8 mouse cellular contexts compared by ENCODE assay signal in genomic region chr10:23348101-23348892, GRCm38 (mm10). TPM values are rescaled to one million over a fixed set of nuclear protein-coding genes. Genes with fewer than 3 reads are reported as not detected.
DNase-seq lines count a peak whose midpoint lies in the region; ATAC-seq and TF ChIP-seq lines count a peak whose summit lies in the region.

No protein-coding gene starts in this region.

- H3K36me3 ChIP-seq in heart, embryonic 14.5 days (ENCODE audit: control insufficient read depth, insufficient read depth, low read length) = no peaks in the 10 kb centered on the region
- H3K36me3 ChIP-seq in heart, adult 2 months (ENCODE audit: control insufficient read depth, insufficient read depth, low read length) = no peaks in the 10 kb centered on the region
- H3K36me3 ChIP-seq in ES-E14 (ENCODE audit: control insufficient read depth, insufficient read depth, low read length, poor library complexity, severe bottlenecking) = no peaks in the 10 kb centered on the region
- H3K36me3 ChIP-seq in forebrain, embryonic 11.5 days (ENCODE audit: control insufficient read depth, insufficient read depth, low read length) = no peaks in the 10 kb centered on the region
- no peaks in the 10 kb centered on the region for H3K36me3 ChIP-seq in intestine, embryonic 14.5 days (ENCODE audit: control insufficient read depth, insufficient read depth, low read length)
- H3K36me3 ChIP-seq in neural tube, embryonic 13.5 days = no peaks in the 10 kb centered on the region

- 2% methylated on average over 34 of the region's 34 CpGs for WGBS in heart, embryonic 14.5 days
- WGBS in heart, adult 2 months = 8% methylated on average over 34 of the region's 34 CpGs
- WGBS in forebrain, embryonic 11.5 days = under 1% methylated on average over 34 of the region's 34 CpGs
- 3% methylated on average over 34 of the region's 34 CpGs for WGBS in intestine, embryonic 14.5 days
- 1% methylated on average over 34 of the region's 34 CpGs for WGBS in neural tube, embryonic 13.5 days

- no peak for ATAC-seq in heart, embryonic 14.5 days (ENCODE audit: insufficient number of reproducible peaks, insufficient read depth, low FRiP score, low read depth)
- ATAC-seq in forebrain, embryonic 11.5 days (replicated peaks; ENCODE audit: low FRiP score) = no peak
- no peak for ATAC-seq in intestine, embryonic 14.5 days (replicated peaks; ENCODE audit: low FRiP score, low TSS enrichment, low read depth)
- no peak for ATAC-seq in neural tube, embryonic 13.5 days (ENCODE audit: low read depth)

- TF ChIP-seq EP300 in heart, adult 2 months (IDR thresholded peaks at IDR 0.05; ENCODE audit: insufficient read depth, low read depth, low read length) = no peak

- H3K4me1 ChIP-seq in heart, embryonic 14.5 days (ENCODE audit: control insufficient read depth in 2 of 2, insufficient read depth in 2 of 2, low read length in 2 of 2) = peaks cover 2 to 11% of the 10 kb centered on the region in 2 experiments
- no peaks in the 10 kb centered on the region for H3K4me1 ChIP-seq in heart, adult 2 months (ENCODE audit: control insufficient read depth, insufficient read depth, low read length)
- 0 out of 4 replicates have a peak, but pooled peaks cover 0 to 2% of the 10 kb centered on the region in 2 experiments for H3K4me1 ChIP-seq in ES-E14 (ENCODE audit: control insufficient read depth in 2 of 2, insufficient read depth in 2 of 2, low read length in 2 of 2, poor library complexity in 1 of 2)
- H3K4me1 ChIP-seq in forebrain, embryonic 11.5 days (replicated peaks; ENCODE audit: control insufficient read depth, insufficient read depth, low read length) = peaks cover 3% of the 10 kb centered on the region; the same call in 1 of the 2 replicates
- peaks cover 9% of the 10 kb centered on the region for H3K4me1 ChIP-seq in intestine, embryonic 14.5 days (replicated peaks; ENCODE audit: control insufficient read depth, insufficient read depth, low read length)
- H3K4me1 ChIP-seq in neural tube, embryonic 13.5 days (replicated peaks) = peaks cover 26% of the 10 kb centered on the region

- H3K4me2 ChIP-seq in heart, embryonic 14.5 days (ENCODE audit: low read length) = peak overlapping the region; percentile 94
- peak overlapping the region; percentile 94 for H3K4me2 ChIP-seq in forebrain, embryonic 11.5 days (ENCODE audit: low read depth, low read length, severe bottlenecking)
- H3K4me2 ChIP-seq in intestine, embryonic 14.5 days (ENCODE audit: low read length) = peak overlapping the region; percentile 65
- peak overlapping the region; percentile 88 for H3K4me2 ChIP-seq in neural tube, embryonic 13.5 days

- peaks cover 30% of the 10 kb centered on the region for H3K27me3 ChIP-seq in heart, embryonic 14.5 days (ENCODE audit: control insufficient read depth, insufficient read depth, low read length)
- peaks cover 9% of the 10 kb centered on the region for H3K27me3 ChIP-seq in heart, adult 2 months (ENCODE audit: control insufficient read depth, insufficient read depth, low read length)
- H3K27me3 ChIP-seq in forebrain, embryonic 11.5 days (ENCODE audit: control insufficient read depth, insufficient read depth, low read length) = peaks cover 2% of the 10 kb centered on the region
- peaks cover 45% of the 10 kb centered on the region for H3K27me3 ChIP-seq in intestine, embryonic 14.5 days (replicated peaks; ENCODE audit: control insufficient read depth, insufficient read depth, low read length)
- H3K27me3 ChIP-seq in neural tube, embryonic 13.5 days = peaks cover 49% of the 10 kb centered on the region

- no peak overlapping the region for H3K27ac ChIP-seq in heart, embryonic 14.5 days (replicated peaks in 1 of 2; ENCODE audit: control insufficient read depth in 1 of 2, insufficient read depth in 1 of 2, low read depth in 2 of 2, low read length in 2 of 2)
- no peak overlapping the region for H3K27ac ChIP-seq in heart, adult 2 months
- no peak overlapping the region for H3K27ac ChIP-seq in ES-E14 (ENCODE audit: insufficient read depth, low read depth, low read length, poor library complexity, severe bottlenecking)
- no peak overlapping the region for H3K27ac ChIP-seq in forebrain, embryonic 11.5 days (ENCODE audit: low read depth, low read length)
- H3K27ac ChIP-seq in intestine, embryonic 14.5 days (ENCODE audit: low read depth) = no peak overlapping the region
- H3K27ac ChIP-seq in neural tube, embryonic 13.5 days (replicated peaks) = no peak overlapping the region

- no peak for TF ChIP-seq CTCF in heart, adult 2 months (IDR thresholded peaks at IDR 0.05)

- peak overlapping the region; percentile 65 to 67 for H3K4me3 ChIP-seq in heart, embryonic 14.5 days (ENCODE audit: control insufficient read depth in 1 of 2, insufficient read depth in 1 of 2, low read depth in 1 of 2, low read length in 2 of 2)
- no peak overlapping the region for H3K4me3 ChIP-seq in heart, adult 2 months
- H3K4me3 ChIP-seq in ES-E14 (ENCODE audit: insufficient read depth in 1 of 2, low read depth in 1 of 2, low read length in 2 of 2, poor library complexity in 1 of 2, severe bottlenecking in 1 of 2) = peak overlapping the region; percentile 33 to 61; a peak in 2 of 4 replicates
- H3K4me3 ChIP-seq in forebrain, embryonic 11.5 days (ENCODE audit: low read depth, low read length) = peak overlapping the region; percentile 49
- peak overlapping the region; percentile 54 for H3K4me3 ChIP-seq in intestine, embryonic 14.5 days (ENCODE audit: low read depth, low read length)
- peak overlapping the region; percentile 61 for H3K4me3 ChIP-seq in neural tube, embryonic 13.5 days

- H3K9me3 ChIP-seq in heart, embryonic 14.5 days (ENCODE audit: control insufficient read depth, low read length) = no peaks in the 10 kb centered on the region
- no peaks in the 10 kb centered on the region for H3K9me3 ChIP-seq in ES-E14 (ENCODE audit: control insufficient read depth, insufficient read depth, low read depth, low read length)
- H3K9me3 ChIP-seq in forebrain, embryonic 11.5 days (ENCODE audit: control insufficient read depth, low read length) = no peaks in the 10 kb centered on the region
- no peaks in the 10 kb centered on the region for H3K9me3 ChIP-seq in intestine, embryonic 14.5 days (ENCODE audit: control insufficient read depth, low read length)
- no peaks in the 10 kb centered on the region for H3K9me3 ChIP-seq in neural tube, embryonic 13.5 days

- intact Hi-C loops in heart, adult 2 months (cut with DNase I) = no loop called here

- in situ Hi-C loops in ES-E14 (cut with MboI; ENCODE audit: low sequenced_read_pairs in 2 of 2, unreplicated experiment in 2 of 2) = no loop called here

- peak overlapping the region; percentile 67 for H3K9ac ChIP-seq in heart, embryonic 14.5 days (ENCODE audit: low read length)
- H3K9ac ChIP-seq in heart, adult 2 months (ENCODE audit: low read depth, low read length) = no peak overlapping the region
- H3K9ac ChIP-seq in ES-E14 (ENCODE audit: insufficient read depth, low read depth, low read length, poor library complexity, severe bottlenecking) = no peak overlapping the region
- H3K9ac ChIP-seq in forebrain, embryonic 11.5 days (ENCODE audit: low read length) = peak overlapping the region; percentile 77
- H3K9ac ChIP-seq in intestine, embryonic 14.5 days (ENCODE audit: low read length) = no peak overlapping the region
- peak overlapping the region; percentile 71; the same call in 1 of the 2 replicates for H3K9ac ChIP-seq in neural tube, embryonic 13.5 days

- no peak for DNase-seq in heart, adult 2 months
- DNase-seq in ES-E14 (ENCODE audit: low read depth, low spot score) = peak; percentile 31
- DNase-seq in forebrain, embryonic 11.5 days (ENCODE audit: low spot score) = peak; percentile 59
- peak; percentile 69 for DNase-seq in intestine, embryonic 14.5 days (ENCODE audit: low spot score)
- DNase-seq in adrenal gland, adult 8-10 months = no peak
- no peak for DNase-seq in spleen, postnatal 14 days (ENCODE audit: low spot score in 2 of 2)

- H3K79me2 ChIP-seq in heart, adult 2 months (replicated peaks; ENCODE audit: control insufficient read depth, insufficient read depth, low read length) = no peaks in the 10 kb centered on the region

- TF ChIP-seq POLR2A in heart, adult 2 months (IDR thresholded peaks at IDR 0.05; ENCODE audit: insufficient read depth, low read depth, low read length) = no peak

TF ChIP-seq in ES-E14, 5 proteins besides CTCF, POLR2A, EP300 and RAD21:
- TF ChIP-seq MAFK (IDR thresholded peaks at IDR 0.05; ENCODE audit: insufficient read depth, low read depth, low read length) (no peak), ZNF384 (IDR thresholded peaks at IDR 0.05; ENCODE audit: low read depth, low read length) (no peak), HCFC1 (IDR thresholded peaks at IDR 0.05; ENCODE audit: borderline replicate concordance, insufficient read depth, low read length) (no peak), CHD2 (IDR thresholded peaks at IDR 0.05; ENCODE audit: low read depth, low read length) (no peak), ZC3H11A (IDR thresholded peaks at IDR 0.05; ENCODE audit: borderline replicate concordance, low read depth, low read length) (no peak)

RNA-seq across cellular contexts. Expression of gene Eya4, which starts 2.3 kb away (rescaled TPM):
- polyA plus RNA-seq in heart, embryonic 14.5 days (2014; fragmentation: Nextera tagmentation; extraction: Ambion mirVana) = 0.71 and 0.96 TPM in 2 replicates
- total RNA-seq in heart, adult 2 months (2021) = under 1 TPM; 0.16 to 0.23 TPM
- polyA plus RNA-seq in heart, adult 2 months (2012; rRNA removed) = 0.23 and 0.79 TPM in 2 replicates
- 0.37 and 1.5 TPM in 2 replicates for total RNA-seq in ES-E14 (2012; rRNA removed)
- polyA plus RNA-seq in forebrain, embryonic 11.5 days (2014; fragmentation: Nextera tagmentation; extraction: Ambion mirVana) = 5.6 and 6.1 TPM in 2 replicates
- 0.51 and 0.77 TPM in 2 replicates for polyA plus RNA-seq in intestine, embryonic 14.5 days (2014; fragmentation: Nextera tagmentation; extraction: Ambion mirVana)
- 0.75 and 0.76 TPM in 2 replicates for polyA plus RNA-seq in neural tube, embryonic 13.5 days (2015; fragmentation: Nextera tagmentation; extraction: Ambion mirVana)
- total RNA-seq in adrenal gland, adult 8-10 months (2022) = 1 to 10 TPM in 3 of 4 experiments, under 1 TPM in 1; 0.59 to 2.1 (median 1.6) TPM

Comparison
In these comparisons a context has a peak if more than half of its experiments do, and no peak if none do; other contexts are left out.
1. H3K9ac ChIP-seq: peak in heart, embryonic 14.5 days (single experiment), forebrain, embryonic 11.5 days (single experiment) and neural tube, embryonic 13.5 days (single experiment); none in heart, adult 2 months (single experiment), ES-E14 (single experiment) and intestine, embryonic 14.5 days (single experiment).
2. DNase-seq: peak in ES-E14 (single experiment), forebrain, embryonic 11.5 days (single experiment) and intestine, embryonic 14.5 days (single experiment); none in heart, adult 2 months (0 of 2), adrenal gland, adult 8-10 months (single experiment) and spleen, postnatal 14 days (0 of 2).
3. Peak in every context shown above with its lines, with median percentiles within 50 percentile points of each other: H3K4me2 ChIP-seq.